Mouse (Mus musculus) neural tube, embryonic 12.5 days (tissue): ENCODE results near the gene Gm38393. TPM values are rescaled to one million over a fixed set of nuclear protein-coding genes. Genes with fewer than 3 reads are reported as not detected.

Source experiments
- ATAC-seq: fragments of 200-750 bp; cut with Nextera tagmentation; 2 replicates; pipeline ENCODE4 v1.8.0; 2017; ENCODE audit warnings: low read depth, mild to moderate bottlenecking, moderate TSS enrichment, moderate library complexity; ENCODE audit not compliant: low FRiP score
- H3K27ac ChIP-seq: fragments of 300-500 bp; sonication (generic); 2 replicates; pipeline ENCODE4 v1.5.1; 2016
- H3K27me3 ChIP-seq: fragments of 300-500 bp; sonication (generic); replicated peaks from 2 replicates; pipeline ENCODE4 v1.6.1; 2016; ENCODE audit warnings: mild to moderate bottlenecking
- H3K36me3 ChIP-seq: fragments of 300-500 bp; sonication (generic); 2 replicates; pipeline ENCODE4 v1.6.1; 2016; ENCODE audit warnings: mild to moderate bottlenecking
- H3K4me1 ChIP-seq: fragments of 300-500 bp; sonication (generic); 2 replicates; pipeline ENCODE4 v1.6.1; 2016
- H3K4me2 ChIP-seq: fragments of 300-500 bp; sonication (generic); replicated peaks from 2 replicates; pipeline ENCODE4 v1.6.1; 2016; ENCODE audit warnings: mild to moderate bottlenecking
- H3K4me3 ChIP-seq: fragments of 300-500 bp; sonication (generic); 2 replicates; pipeline ENCODE4 v1.5.1; 2016
- H3K9ac ChIP-seq: fragments of 300-500 bp; sonication (generic); 2 replicates; pipeline ENCODE4 v1.6.1; 2016; ENCODE audit warnings: mild to moderate bottlenecking
- H3K9me3 ChIP-seq: fragments of 300-500 bp; sonication (generic); 2 replicates; pipeline ENCODE4 v1.6.1; 2016; ENCODE audit warnings: mild to moderate bottlenecking
- WGBS: fragments of 180-500 bp; shearing (Covaris S2); methylation state at CpG from one replicate; pipeline ENCODE4 v1.1.7; 2016; 5-methylcytosine and 5-hydroxymethylcytosine counted together
- polyA plus RNA-seq: library from polyadenylated mRNA; unstranded; fragments of >200 nt; fragmentation: Nextera tagmentation; extraction: Ambion mirVana; gene quantifications from 2 replicates; pipeline ENCODE4 v1.2.1, GENCODE M21; 2016

Gm38393 gene
- 1.6 and 1.7 TPM in 2 replicates for polyA plus RNA-seq

DNA sequence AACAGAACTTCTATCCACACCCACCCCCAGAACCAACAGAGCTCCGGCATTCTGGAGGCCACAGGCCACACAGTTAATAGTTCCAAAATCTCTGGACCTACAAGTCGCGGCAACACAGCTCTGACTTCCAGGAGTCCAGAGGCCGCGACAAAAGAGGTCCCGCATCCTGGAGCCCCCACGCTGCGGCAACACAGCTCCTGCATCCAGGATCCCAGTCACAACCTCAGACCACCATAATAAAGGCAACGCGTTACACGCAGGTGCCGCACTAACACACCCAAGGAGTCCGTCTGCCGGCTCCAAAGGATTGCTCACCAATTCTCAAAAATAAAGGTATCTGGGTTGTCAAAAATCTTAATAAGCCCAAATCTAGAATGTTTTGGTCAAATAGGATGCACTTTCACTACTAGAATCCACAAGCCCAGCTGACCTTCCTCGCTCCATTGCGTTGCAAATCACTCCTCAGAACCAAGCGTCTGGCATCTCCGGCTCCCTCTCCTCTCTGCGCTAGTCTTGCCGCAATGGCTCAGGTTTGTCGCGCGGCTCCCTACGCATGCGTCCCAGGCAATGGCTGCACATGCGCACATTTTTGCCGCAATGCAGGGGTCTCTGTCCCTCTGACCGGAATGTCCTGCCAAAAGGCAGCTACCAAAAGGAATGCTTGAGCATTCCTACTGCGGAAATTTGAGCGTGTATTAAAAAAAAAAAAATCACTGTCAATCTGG lies at the start of gene Gm38393, which contains the start of gene Snurf:
Gene Gm38393 (minus strand): TSS at position 459 of the 725 bp plus-strand sequence.
Gene Snurf (minus strand): TSS at position 444 of the 725 bp plus-strand sequence.
- Histone ChIP-seq H3K9ac (peak within 1 kb of the TSS; percentile 69), H3K27me3 (no peaks in the 10 kb centered on the region), H3K36me3 (no peaks in the 10 kb centered on the region), H3K4me1 (no peaks in the 10 kb centered on the region), H3K9me3 (peaks cover 20% of the 10 kb centered on the region), H3K4me3 (peak within 1 kb of the TSS; percentile 60), H3K4me2 (peak within 1 kb of the TSS; percentile 49), H3K27ac (peak within 1 kb of the TSS; percentile 62; the same call in 1 of the 2 replicates)
- ATAC-seq: peak; percentile 52
- WGBS: 43% methylated on average over 30 of the region's 30 CpGs

DNA sequence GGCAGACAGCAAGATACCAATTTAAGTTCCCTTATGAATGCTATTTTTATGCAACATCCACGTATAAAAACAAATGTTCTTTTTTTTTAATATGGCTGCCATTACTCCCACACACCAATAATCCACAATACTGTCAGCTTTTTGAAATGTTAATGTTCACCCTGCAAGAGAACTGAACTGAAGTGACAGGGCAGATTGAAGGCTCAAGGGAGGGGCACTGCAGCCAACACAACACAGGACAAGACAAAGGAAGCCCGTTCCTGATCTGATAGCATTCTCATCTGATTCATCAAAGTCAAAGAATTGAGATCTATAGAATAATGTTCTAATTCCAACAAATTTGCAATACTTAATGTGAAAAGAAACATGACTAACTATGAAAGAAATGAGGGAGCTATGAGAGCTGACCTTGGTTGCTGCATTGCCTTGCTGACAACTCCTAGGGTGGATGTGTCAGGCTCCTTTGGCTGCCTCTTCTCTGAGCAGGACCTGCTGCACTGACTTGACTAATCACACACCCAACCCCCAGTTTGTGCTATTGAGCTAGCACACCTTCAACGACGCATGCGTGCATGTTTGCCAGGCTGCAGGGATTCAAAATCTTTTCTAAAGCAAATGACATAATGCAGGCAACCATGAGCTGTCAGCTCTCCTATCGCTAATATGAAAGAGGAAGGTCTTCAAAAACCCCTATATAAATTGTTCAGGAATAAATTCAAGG lies 42.8 kb upstream of the Gm38393 start:
- H3K27ac ChIP-seq: no peak overlapping the region
- no peak overlapping the region for H3K9ac ChIP-seq
- ATAC-seq: no peak
- 74% methylated on average over 6 of the region's 6 CpGs for WGBS
- no peaks in the 10 kb centered on the region for H3K27me3 ChIP-seq
- no peaks in the 10 kb centered on the region for H3K36me3 ChIP-seq
- H3K9me3 ChIP-seq: 0 out of 2 replicates have a peak, but pooled peaks cover 5% of the 10 kb centered on the region
- H3K4me2 ChIP-seq: no peak overlapping the region
- H3K4me3 ChIP-seq: no peak overlapping the region
- H3K4me1 ChIP-seq: no peaks in the 10 kb centered on the region

DNA sequence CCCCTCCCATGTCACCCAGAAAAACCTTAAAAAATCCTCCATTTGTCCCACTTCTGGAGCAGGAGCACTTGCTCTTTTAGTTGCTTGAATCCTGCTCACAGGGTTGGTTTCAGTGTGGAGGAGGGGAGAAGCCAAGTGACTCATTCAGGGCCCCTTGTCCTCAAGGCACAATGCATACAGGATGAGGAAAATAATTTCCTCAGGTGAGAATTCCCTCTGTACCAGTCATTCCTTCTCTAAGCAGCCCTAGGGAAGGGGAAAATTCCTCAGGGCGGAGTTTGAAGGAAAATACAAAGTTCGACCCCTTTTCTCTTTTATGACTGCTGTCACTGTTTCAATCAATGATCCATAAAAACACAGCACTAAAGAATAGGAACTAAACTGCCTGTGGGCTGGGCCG lies 8.3 kb upstream of the Gm38393 start:
- Histone ChIP-seq H3K4me3 (no peak overlapping the region), H3K9ac (no peak overlapping the region)
- 45% methylated on average over 3 of the region's 3 CpGs for WGBS

DNA sequence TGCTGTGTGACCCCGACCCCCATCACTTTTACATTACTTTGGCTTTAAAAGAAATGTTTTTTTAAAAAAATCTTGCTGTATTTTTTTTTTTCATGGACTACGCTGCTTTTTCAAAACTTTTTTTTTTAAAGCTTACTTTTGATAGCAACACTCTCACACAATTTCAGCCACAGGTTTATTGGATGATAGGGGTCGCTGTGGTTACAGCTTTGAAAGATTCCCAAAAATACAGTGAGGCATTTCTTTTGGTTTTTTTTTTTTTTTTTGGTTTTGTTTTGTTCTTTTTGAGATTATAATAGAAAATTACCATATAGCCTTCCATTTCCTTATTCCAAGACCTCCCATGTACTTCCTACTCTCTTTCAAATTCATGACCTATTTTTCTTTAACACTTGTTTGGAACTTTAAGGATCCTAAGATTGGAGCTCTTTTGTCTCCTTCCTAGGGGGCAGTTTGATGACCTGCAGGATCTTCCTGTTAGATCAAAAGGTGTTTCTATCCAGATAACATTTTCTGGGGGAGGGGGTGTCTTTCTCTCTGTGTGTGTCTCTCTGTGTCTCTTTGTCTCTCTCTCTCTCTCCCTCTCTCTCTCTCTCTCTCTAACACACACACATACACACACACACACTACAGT lies 3.0 kb upstream of the Gm38393 start:
- ATAC-seq: no peak
- WGBS: 45% methylated on average over 3 of the region's 3 CpGs
- H3K4me2 ChIP-seq: no peak overlapping the region

More for the DNA sequence above, 8.3 kb upstream of the Gm38393 start:
- no peak overlapping the region for H3K27ac ChIP-seq
- H3K4me2 ChIP-seq: no peak overlapping the region
- H3K9me3 ChIP-seq: no peaks in the 10 kb centered on the region
- no peaks in the 10 kb centered on the region for H3K4me1 ChIP-seq
- H3K27me3 ChIP-seq: no peaks in the 10 kb centered on the region
- H3K36me3 ChIP-seq: no peaks in the 10 kb centered on the region
- ATAC-seq: no peak

GRCm38 (mm10) chr7:60006262-60006661 lies 1.4 kb upstream of the Gm38393 start:
- Histone ChIP-seq H3K9ac (no peak overlapping the region), H3K4me3 (no peak overlapping the region), H3K9me3 (peaks cover 20% of the 10 kb centered on the region), H3K36me3 (no peaks in the 10 kb centered on the region), H3K27ac (no peak overlapping the region), H3K27me3 (no peaks in the 10 kb centered on the region), H3K4me2 (no peak overlapping the region), H3K4me1 (no peaks in the 10 kb centered on the region)
- WGBS: 60% methylated on average over 2 of the region's 2 CpGs
- ATAC-seq: no peak

More for the DNA sequence above, 3.0 kb upstream of the Gm38393 start:
- Histone ChIP-seq H3K9me3 (peaks cover 19% of the 10 kb centered on the region), H3K27ac (no peak overlapping the region), H3K27me3 (no peaks in the 10 kb centered on the region), H3K4me3 (no peak overlapping the region), H3K9ac (no peak overlapping the region), H3K36me3 (no peaks in the 10 kb centered on the region), H3K4me1 (no peaks in the 10 kb centered on the region)

- ATAC-seq: peak; percentile 88
- WGBS: 52% methylated on average over 22 of the region's 22 CpGs
Observed at GRCm38 (mm10) chr7:60003921-60004605, 801 bp downstream of the Gm38393 start.

GRCm38 (mm10) chr7:60003006-60003865 lies 1.6 kb downstream of the Gm38393 start:
- Histone ChIP-seq H3K27ac (peak overlapping the region; percentile 62; the same call in 1 of the 2 replicates), H3K4me3 (peak overlapping the region; percentile 60), H3K4me2 (peak overlapping the region; percentile 49), H3K4me1 (no peaks in the 10 kb centered on the region), H3K9ac (peak overlapping the region; percentile 69), H3K9me3 (peaks cover 20% of the 10 kb centered on the region), H3K27me3 (no peaks in the 10 kb centered on the region), H3K36me3 (no peaks in the 10 kb centered on the region)
- peak; percentile 83 for ATAC-seq
- WGBS: 44% methylated on average over 12 of the region's 12 CpGs

More at GRCm38 (mm10) chr7:60003921-60004605, 801 bp downstream of the Gm38393 start:
- Histone ChIP-seq H3K4me2 (peak overlapping the region; percentile 49), H3K27me3 (no peaks in the 10 kb centered on the region), H3K4me1 (no peaks in the 10 kb centered on the region), H3K4me3 (peak overlapping the region; percentile 60), H3K27ac (peak overlapping the region; percentile 62; the same call in 1 of the 2 replicates), H3K9me3 (peaks cover 20% of the 10 kb centered on the region), H3K9ac (peak overlapping the region; percentile 69), H3K36me3 (no peaks in the 10 kb centered on the region)

DNA sequence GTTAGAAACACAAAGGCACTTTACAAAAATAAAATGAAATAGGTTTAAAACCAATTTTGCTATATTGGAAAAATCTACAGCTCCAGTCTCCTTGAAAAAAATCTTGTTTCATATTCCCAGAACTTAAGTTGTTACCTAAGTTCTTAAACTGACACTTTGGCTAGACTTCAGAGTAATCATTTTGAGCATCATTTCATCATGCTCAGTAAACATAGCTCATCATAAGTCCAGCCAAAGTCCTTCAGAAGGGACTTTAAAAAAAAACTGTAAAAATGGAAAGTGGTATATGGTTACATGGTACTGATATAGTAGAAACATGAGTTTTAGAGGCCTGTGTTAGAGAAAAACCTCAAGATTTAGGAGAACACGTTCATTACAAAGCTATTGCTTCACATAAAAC lies 26.2 kb downstream of the Gm38393 start:
- Histone ChIP-seq H3K9ac (no peak overlapping the region), H3K36me3 (peaks cover 2% of the 10 kb centered on the region; the same call in 1 of the 2 replicates), H3K4me2 (no peak overlapping the region), H3K9me3 (0 out of 2 replicates have a peak, but pooled peaks cover under 1% of the 10 kb centered on the region), H3K27ac (no peak overlapping the region), H3K4me3 (no peak overlapping the region), H3K4me1 (no peaks in the 10 kb centered on the region), H3K27me3 (no peaks in the 10 kb centered on the region)
- WGBS: 62% methylated on average over 1 of the region's 1 CpGs
- ATAC-seq: no peak

Other genes starting within 250 kb of the Gm38393 start
- 231 and 271 TPM in 2 replicates for gene Snurf, start within 50 bp of the Gm38393 start, polyA plus RNA-seq
- 309 and 338 TPM in 2 replicates for gene Snrpn, start 135.2 kb upstream of the Gm38393 start, polyA plus RNA-seq